Mouse (Mus musculus) liver, embryonic 18 days (tissue): Measurements from ENCODE around the gene Olfr683. TPM values are rescaled to one million over a fixed set of nuclear protein-coding genes. Genes with fewer than 3 reads are reported as not detected.

Source experiments
- polyA plus RNA-seq: library from polyadenylated mRNA; depleted of rRNA; stranded (reverse); fragments of >200 nt; gene quantifications from 2 replicates; pipeline ENCODE4 v1.2.3, GENCODE M21; 2012; rRNA removed

The Olfr683 gene
- not detected in 2 replicates for polyA plus RNA-seq

DNA sequence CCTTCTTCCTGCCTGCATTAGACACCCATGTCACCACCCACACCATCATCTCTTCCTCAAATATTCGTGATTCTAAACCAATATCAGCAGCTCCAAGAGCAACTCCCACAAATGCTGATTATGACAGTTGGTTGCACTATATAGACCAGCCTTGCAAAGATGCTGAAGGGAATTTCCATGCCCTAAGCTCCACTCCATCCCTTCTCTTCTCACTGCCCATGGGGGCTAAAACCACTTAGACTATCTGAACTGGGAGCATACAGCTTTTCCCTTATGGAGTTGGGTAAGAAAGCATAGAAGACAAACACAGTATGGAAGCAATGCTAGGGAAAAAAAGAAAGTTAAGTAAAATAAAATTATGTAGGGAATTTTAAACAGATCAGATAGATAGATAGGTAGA lies at the start of gene Olfr683:
Gene Olfr683, minus strand, starts transcription at position 101 of the 400 bp plus-strand sequence.

GRCm38 (mm10) chr7:105185912-105186311 lies 39.1 kb upstream of the Olfr683 start, which contains the start of gene Olfr685:
Gene Olfr685 (minus strand): TSS chr7:105186012.

DNA sequence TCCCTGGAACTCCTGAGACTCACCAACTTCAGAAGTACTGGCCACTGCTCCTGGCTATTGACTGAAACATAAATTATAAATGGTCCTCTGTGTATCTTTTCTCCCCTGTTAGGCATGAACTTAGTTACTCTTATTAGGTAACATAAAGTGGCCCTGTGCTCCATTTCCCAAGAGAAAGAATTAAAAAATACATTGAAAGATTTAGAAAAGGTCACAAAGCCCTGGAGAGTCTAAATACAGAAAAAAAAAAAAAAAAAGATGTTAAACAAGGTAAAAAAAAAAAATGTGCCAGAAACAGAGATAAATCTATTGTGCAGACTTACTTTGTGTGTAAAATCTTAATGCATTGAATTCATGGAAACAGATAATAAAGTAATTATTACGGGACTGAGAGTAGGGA lies 16.7 kb upstream of the Olfr683 start, which contains the start of gene Olfr684:
Gene Olfr684, minus strand, starts transcription at position 101 of the 400 bp plus-strand sequence.

GRCm38 (mm10) chr7:105116536-105116935 lies 30.3 kb downstream of the Olfr683 start, which contains the start of gene Olfr681:
Gene Olfr681 (plus strand): TSS chr7:105116836.

GRCm38 (mm10) chr7:105092717-105093116 lies 54.1 kb downstream of the Olfr683 start, which contains the start of gene Olfr680-ps1:
Gene Olfr680-ps1 (minus strand): TSS chr7:105092817.

Other genes with a start within 250 kb of the Olfr683 start
- not detected in 2 replicates for gene Olfr667, start 225.5 kb downstream of the Olfr683 start, polyA plus RNA-seq
- not detected in 2 replicates for gene Olfr668, start 219.0 kb downstream of the Olfr683 start, polyA plus RNA-seq
- gene Olfr669, start 212.8 kb downstream of the Olfr683 start, polyA plus RNA-seq: not detected in 2 replicates
- not detected in 2 replicates for gene Olfr670, start 184.4 kb downstream of the Olfr683 start, polyA plus RNA-seq
- gene Olfr671, start 167.9 kb downstream of the Olfr683 start, polyA plus RNA-seq: not detected in 2 replicates
- gene Olfr672, start 145.0 kb downstream of the Olfr683 start, polyA plus RNA-seq: not detected in 2 replicates
- gene Olfr675, start 118.6 kb downstream of the Olfr683 start, polyA plus RNA-seq: not detected in 2 replicates
- gene Olfr676, start 114.3 kb downstream of the Olfr683 start, polyA plus RNA-seq: not detected in 2 replicates
- not detected in 2 replicates for gene Olfr677, start 95.6 kb downstream of the Olfr683 start, polyA plus RNA-seq
- not detected in 2 replicates for gene Olfr678, start 82.5 kb downstream of the Olfr683 start, polyA plus RNA-seq
- not detected in 2 replicates for gene Olfr679, start 65.8 kb downstream of the Olfr683 start, polyA plus RNA-seq
- not detected in 2 replicates for gene Olfr680-ps1, start 54.2 kb downstream of the Olfr683 start, polyA plus RNA-seq
- not detected in 2 replicates for gene Olfr681, start 30.2 kb downstream of the Olfr683 start, polyA plus RNA-seq
- gene Olfr684, start 16.6 kb upstream of the Olfr683 start, polyA plus RNA-seq: not detected in 2 replicates
- gene Olfr685, start 39.0 kb upstream of the Olfr683 start, polyA plus RNA-seq: not detected in 2 replicates
- not detected in 2 replicates for gene Olfr686, start 60.5 kb upstream of the Olfr683 start, polyA plus RNA-seq
- not detected in 2 replicates for gene Olfr688, start 141.1 kb upstream of the Olfr683 start, polyA plus RNA-seq
- not detected in 2 replicates for gene Olfr689, start 164.2 kb upstream of the Olfr683 start, polyA plus RNA-seq
- gene Olfr690, start 187.1 kb upstream of the Olfr683 start, polyA plus RNA-seq: not detected in 2 replicates
- not detected in 2 replicates for gene Olfr691, start 195.3 kb upstream of the Olfr683 start, polyA plus RNA-seq
- not detected in 2 replicates for gene Olfr692, start 221.2 kb upstream of the Olfr683 start, polyA plus RNA-seq
- not detected in 2 replicates for gene Gm5901, start 228.0 kb upstream of the Olfr683 start, polyA plus RNA-seq